Mouse (Mus musculus) kidney, postnatal 0 days (tissue): ENCODE results near the gene H2afx. TPM values are rescaled to one million over a fixed set of nuclear protein-coding genes. Genes with fewer than 3 reads are reported as not detected.

Experiments used
- ATAC-seq: fragments of 200-750 bp; cut with Nextera tagmentation; replicated peaks from 2 replicates; pipeline ENCODE4 v1.8.0; 2017; ENCODE audit warnings: low read depth, moderate number of reproducible peaks, moderate TSS enrichment, moderate library complexity; ENCODE audit not compliant: low FRiP score
- DNase-seq: peaks from one replicate; pipeline ENCODE4 v3.0.0-alpha.2; 2016; ENCODE audit warnings: low spot score
- H3K27ac ChIP-seq: fragments of 300-500 bp; sonication (generic); 2 replicates; pipeline ENCODE4 v1.5.1; 2014; ENCODE audit warnings: mild to moderate bottlenecking
- H3K27me3 ChIP-seq: fragments of 300-500 bp; sonication (generic); 2 replicates; pipeline ENCODE4 v1.6.1; 2014; ENCODE audit warnings: low read length, mixed read lengths; ENCODE audit not compliant: insufficient read depth
- H3K36me3 ChIP-seq: fragments of 300-500 bp; sonication (generic); 2 replicates; pipeline ENCODE4 v1.6.1; 2014; ENCODE audit warnings: low read length, mixed read lengths; ENCODE audit not compliant: insufficient read depth
- H3K4me1 ChIP-seq: fragments of 300-500 bp; sonication (generic); replicated peaks from 2 replicates; pipeline ENCODE4 v1.6.1; 2014; ENCODE audit warnings: antibody characterized with exemption, low read length, mixed read lengths; ENCODE audit not compliant: insufficient read depth
- H3K4me2 ChIP-seq: fragments of 300-500 bp; sonication (generic); 2 replicates; pipeline ENCODE4 v1.6.1; 2014; ENCODE audit warnings: mild to moderate bottlenecking, low read length, moderate library complexity, mixed read lengths
- H3K4me3 ChIP-seq: fragments of 300-500 bp; sonication (generic); replicated peaks from 2 replicates; pipeline ENCODE4 v1.5.1; 2014; ENCODE audit warnings: low read depth, low read length
- H3K9ac ChIP-seq: fragments of 300-500 bp; sonication (generic); 2 replicates; pipeline ENCODE4 v1.6.1; 2014; ENCODE audit warnings: low read depth, low read length
- H3K9me3 ChIP-seq: fragments of 300-500 bp; sonication (generic); replicated peaks from 2 replicates; pipeline ENCODE4 v1.6.1; 2016; ENCODE audit warnings: low read length, inconsistent platforms, mixed read lengths
- CTCF ChIP-seq: IDR thresholded peaks from 2 replicates; pipeline ENCODE4 v1.5.1; 2016; ENCODE audit warnings: antibody characterized with exemption, low read depth, mild to moderate bottlenecking, moderate library complexity
- whole genome bisulfite sequencing: fragments of 180-500 bp; shearing (Covaris S2); extraction: QIAGEN DNeasy Blood & Tissue Kit; methylation state at CpG from one replicate; pipeline ENCODE4 v1.1.7; 2014; 5-methylcytosine and 5-hydroxymethylcytosine counted together
- polyA plus RNA-seq: library from polyadenylated mRNA; unstranded; fragments of >200 nt; fragmentation: Nextera tagmentation; extraction: Ambion mirVana; gene quantifications from 2 replicates; pipeline ENCODE4 v1.2.1, GENCODE M21; 2015

H2afx gene
- polyA plus RNA-seq, 1 experiment from 2014 or later = 186 TPM

DNA sequence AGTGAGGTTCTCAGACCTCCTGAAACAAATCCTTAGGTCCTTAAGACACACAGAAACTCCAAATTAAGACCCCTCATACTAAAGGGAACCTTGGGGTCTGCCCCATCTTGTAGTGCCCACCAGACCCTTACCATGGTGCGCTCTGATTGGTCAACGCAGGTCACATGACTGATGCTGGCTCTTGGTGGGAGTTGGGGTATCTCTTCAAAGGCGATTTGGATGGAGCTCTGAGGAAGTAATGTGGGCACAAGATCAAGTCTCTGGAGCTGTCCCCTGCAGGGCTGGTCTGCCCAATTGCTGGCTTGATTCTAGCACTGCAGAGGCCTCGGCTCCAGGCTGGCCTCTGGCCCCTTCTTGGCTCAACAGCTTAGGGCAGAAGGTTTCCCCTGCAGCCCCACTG, 17.0 kb upstream of the H2afx start:
- TF ChIP-seq CTCF = no peak
- Histone ChIP-seq H3K4me3 (no peak overlapping the region), H3K27me3 (no peaks in the 10 kb centered on the region), H3K9me3 (no peaks in the 10 kb centered on the region), H3K4me2 (peak overlapping the region; percentile 93; the same call in 1 of the 2 replicates), H3K27ac (no peak overlapping the region), H3K4me1 (peaks cover 16% of the 10 kb centered on the region), H3K36me3 (peaks cover 37% of the 10 kb centered on the region), H3K9ac (no peak overlapping the region)
- WGBS = 72% methylated on average over 4 of the region's 4 CpGs
- no peak for ATAC-seq
- DNase-seq = no peak

DNA sequence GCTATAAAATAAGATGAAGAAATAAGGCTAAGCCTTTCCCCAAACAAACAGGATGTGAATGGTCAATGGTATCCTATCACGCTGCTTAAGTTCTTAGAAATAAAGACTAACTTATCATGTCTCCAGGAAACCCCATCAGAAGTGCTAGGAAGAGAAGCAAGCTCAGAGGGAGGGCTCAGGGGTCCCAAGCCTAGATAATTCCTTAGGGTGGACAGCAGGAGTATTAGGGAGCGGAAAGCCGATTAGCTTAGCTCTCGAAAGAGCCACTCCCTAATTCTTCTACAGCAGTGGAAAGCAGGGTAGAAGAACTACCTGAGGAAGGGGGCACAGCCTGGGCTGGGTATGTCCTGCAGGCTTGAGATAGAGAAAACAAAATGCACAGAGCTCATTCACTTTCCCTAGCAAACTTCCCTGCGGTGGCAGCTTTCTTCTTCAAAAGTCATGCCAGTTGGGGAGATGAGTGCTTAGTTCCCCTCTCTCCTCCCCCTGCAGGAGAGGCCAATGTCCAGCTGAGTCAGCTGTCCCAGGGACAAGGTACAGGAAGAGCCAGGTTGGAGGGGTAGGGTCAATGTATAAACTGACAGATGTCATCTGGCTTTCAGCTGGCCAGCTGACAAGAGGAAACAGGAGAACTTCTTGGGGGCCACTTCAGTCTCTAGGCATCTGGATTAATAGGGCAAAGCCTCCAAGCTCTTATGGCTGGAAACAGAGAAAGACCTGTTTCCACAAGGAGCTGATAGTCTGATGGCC, 16.2 kb upstream of the H2afx start:
- no peaks in the 10 kb centered on the region for H3K9me3 ChIP-seq
- H3K4me1 ChIP-seq = peaks cover 16% of the 10 kb centered on the region
- no peak for TF ChIP-seq CTCF
- WGBS = 57% methylated on average over 5 of the region's 5 CpGs
- peak overlapping the region; percentile 81; the same call in 1 of the 2 replicates for H3K27ac ChIP-seq
- H3K36me3 ChIP-seq = peaks cover 30% of the 10 kb centered on the region
- H3K4me3 ChIP-seq = peak overlapping the region; percentile 84
- H3K9ac ChIP-seq = peak overlapping the region; percentile 88; the same call in 1 of the 2 replicates
- no peaks in the 10 kb centered on the region for H3K27me3 ChIP-seq
- H3K4me2 ChIP-seq = peak overlapping the region; percentile 93
- no peak for DNase-seq
- peak; percentile 57 for ATAC-seq

GRCm38 (mm10) chr9:44318826-44319095, 15.7 kb upstream of the H2afx start:
- Histone ChIP-seq H3K4me3 (peak overlapping the region; percentile 84), H3K4me1 (peaks cover 16% of the 10 kb centered on the region), H3K27me3 (no peaks in the 10 kb centered on the region), H3K9ac (peak overlapping the region; percentile 88; the same call in 1 of the 2 replicates), H3K36me3 (peaks cover 25% of the 10 kb centered on the region), H3K9me3 (no peaks in the 10 kb centered on the region), H3K27ac (peak overlapping the region; percentile 81), H3K4me2 (peak overlapping the region; percentile 93)
- DNase-seq (no peak), ATAC-seq (no peak)
- no peak for TF ChIP-seq CTCF
- 32% methylated on average over 3 of the region's 3 CpGs for WGBS

- Histone ChIP-seq H3K36me3 (peaks cover 20% of the 10 kb centered on the region), H3K4me1 (peaks cover 16% of the 10 kb centered on the region), H3K9me3 (no peaks in the 10 kb centered on the region), H3K27ac (peak overlapping the region; percentile 81), H3K4me3 (peak overlapping the region; percentile 84), H3K9ac (peak overlapping the region; percentile 88), H3K27me3 (no peaks in the 10 kb centered on the region), H3K4me2 (peak overlapping the region; percentile 93)
- ATAC-seq = no peak
- 2% methylated on average over 37 of the region's 37 CpGs for WGBS
- no peak for TF ChIP-seq CTCF
- no peak for DNase-seq
Observed at GRCm38 (mm10) chr9:44319105-44319886, 15.2 kb upstream of the H2afx start.

DNA sequence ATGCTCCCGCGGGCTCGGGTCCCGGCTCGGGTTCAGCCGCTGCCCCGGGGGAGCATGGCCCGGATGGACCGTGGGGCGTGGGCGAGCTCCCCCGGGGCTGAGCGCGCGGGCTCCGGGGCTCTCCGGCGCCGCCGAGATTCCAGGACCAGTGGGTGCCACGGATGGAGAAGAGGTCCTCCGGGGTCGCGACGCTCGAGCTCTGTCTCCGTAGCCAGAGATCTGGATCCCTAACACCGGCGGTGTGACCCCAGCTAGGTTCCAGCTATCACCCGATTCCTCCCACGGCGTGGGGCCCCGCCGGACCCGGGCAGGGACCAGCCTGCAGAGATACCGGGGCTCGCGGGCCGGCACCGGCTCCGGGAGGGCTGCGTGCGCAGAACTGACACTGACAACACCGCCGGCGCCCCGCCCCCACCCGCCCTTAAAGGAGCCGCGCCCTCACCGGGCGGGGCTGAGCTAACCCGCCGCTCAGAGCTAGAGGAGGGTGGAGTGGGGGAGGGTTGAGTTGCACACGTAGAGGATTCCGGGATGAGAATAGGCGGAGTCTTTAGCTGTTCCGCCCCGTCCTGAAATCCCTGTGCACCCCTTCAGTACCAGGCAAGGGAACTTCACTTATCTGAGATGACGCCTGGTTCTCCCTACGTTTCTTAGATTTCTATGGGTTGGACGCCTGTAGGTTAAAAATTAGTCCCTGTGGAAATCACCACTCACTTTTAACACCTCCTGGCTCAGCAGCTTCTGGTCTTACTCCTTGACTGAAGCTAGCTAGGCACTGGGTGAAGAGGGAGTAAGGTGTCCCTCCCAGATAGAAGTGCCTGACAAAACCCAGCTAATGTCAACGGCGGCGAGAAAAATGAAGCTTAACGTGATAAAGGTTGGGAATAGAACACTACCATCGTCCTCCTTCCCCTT, 14.4 kb upstream of the H2afx start, which contains the start of gene C2cd2l:
Gene C2cd2l (minus strand): TSS at position 399 of the 912 bp plus-strand sequence.
- peak within 1 kb of the TSS; percentile 81 for H3K27ac ChIP-seq
- peak within 1 kb of the TSS; percentile 93 for H3K4me2 ChIP-seq
- H3K36me3 ChIP-seq = peaks cover 15% of the 10 kb centered on the region
- TF ChIP-seq CTCF = no peak
- peaks cover 16% of the 10 kb centered on the region for H3K4me1 ChIP-seq
- H3K27me3 ChIP-seq = no peaks in the 10 kb centered on the region
- WGBS = under 1% methylated on average over 67 of the region's 67 CpGs
- peak within 1 kb of the TSS; percentile 84 for H3K4me3 ChIP-seq
- peak within 1 kb of the TSS; percentile 88 for H3K9ac ChIP-seq
- H3K9me3 ChIP-seq = no peaks in the 10 kb centered on the region
- DNase-seq (peak; percentile 99), ATAC-seq (peak; percentile 95)

GRCm38 (mm10) chr9:44320799-44321133, 13.7 kb upstream of the H2afx start:
- Histone ChIP-seq H3K4me2 (peak overlapping the region; percentile 93), H3K4me1 (peaks cover 16% of the 10 kb centered on the region), H3K27me3 (no peaks in the 10 kb centered on the region), H3K27ac (0 out of 2 replicates have a peak overlapping the region, but pooled peaks have one; percentile 43), H3K4me3 (peak overlapping the region; percentile 84; the same call in 1 of the 2 replicates), H3K9me3 (no peaks in the 10 kb centered on the region), H3K9ac (peak overlapping the region; percentile 46), H3K36me3 (peaks cover 8% of the 10 kb centered on the region)
- peak; percentile 61 for DNase-seq
- ATAC-seq = no peak
- WGBS = 25% methylated on average over 6 of the region's 6 CpGs
- no peak for TF ChIP-seq CTCF
